Mouse (Mus musculus): ENCODE results near the gene Scn7a. TPM values are rescaled to one million over a fixed set of nuclear protein-coding genes. Genes with fewer than 3 reads are reported as not detected.

Scn7a gene
- total RNA-seq, 1 experiment from 2014 or later: 5.9 TPM

Other genes with a start within 250 kb of the Scn7a start
- gene Scn9a, start 150.0 kb downstream of the Scn7a start, total RNA-seq (2021): 0.67 and 0.94 TPM in 2 replicates

All from adrenal gland, postnatal 25 days (tissue).